Mouse (Mus musculus): ENCODE results near the gene Syne1.

- TF ChIP-seq CTCF (IDR thresholded peaks at IDR 0.05) (no peak), EP300 (IDR thresholded peaks at IDR 0.05) (no peak)
Observed at GRCm38 (mm10) chr10:5551382-5551781, at the start of gene Syne1.
